In the genomic region with DNA sequence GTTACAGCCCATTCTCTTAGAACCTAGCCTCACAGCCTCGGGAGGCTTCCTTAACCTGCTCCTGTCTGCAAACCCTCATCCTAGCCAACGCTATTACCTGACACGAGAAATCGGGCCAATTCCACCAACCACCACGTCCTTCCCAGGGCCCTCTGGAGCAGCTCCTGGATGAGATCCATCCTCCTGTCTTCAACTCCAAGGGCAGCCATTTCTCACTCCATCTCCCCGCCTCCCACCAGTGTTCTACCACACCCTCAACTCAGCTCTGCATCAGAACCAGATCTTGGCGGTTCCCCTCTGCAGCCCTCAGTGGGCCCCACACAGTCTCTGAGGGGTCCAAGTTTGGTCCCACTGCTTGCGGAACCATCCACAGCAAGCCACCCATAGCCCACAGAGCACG, we compare ENCODE assay signal across 12 mouse cellular contexts. TPM values are rescaled to one million over a fixed set of nuclear protein-coding genes. Genes with fewer than 3 reads are reported as not detected.
DNase-seq lines count a peak whose midpoint lies in the region; ATAC-seq and TF ChIP-seq lines count a peak whose summit lies in the region.
"Had no signal": no experiment of that assay in that cellular context is flagged by ENCODE, and none has a peak within 500 bp of the region (broad histone marks: within the 10 kb centered on the region; RNA-seq: fewer than 3 reads in every experiment).

No protein-coding gene starts in this region.

- H3K4me1 ChIP-seq in forebrain, embryonic 13.5 days = peaks cover 19% of the 10 kb centered on the region
- H3K4me1 ChIP-seq in forebrain, embryonic 11.5 days (replicated peaks; ENCODE audit: control insufficient read depth, insufficient read depth, low read length) = no peaks in the 10 kb centered on the region
- H3K4me1 ChIP-seq in thymus, adult 2 months (replicated peaks; ENCODE audit: control insufficient read depth, insufficient read depth, low read length) = peaks cover 58% of the 10 kb centered on the region
- H3K4me1 ChIP-seq in heart, embryonic 14.5 days (ENCODE audit: control insufficient read depth in 2 of 2, insufficient read depth in 2 of 2, low read length in 2 of 2) = peaks cover 42 to 44% of the 10 kb centered on the region in 2 experiments

- H3K27me3 ChIP-seq in forebrain, embryonic 13.5 days = no peaks in the 10 kb centered on the region
- no peaks in the 10 kb centered on the region for H3K27me3 ChIP-seq in forebrain, embryonic 11.5 days (ENCODE audit: control insufficient read depth, insufficient read depth, low read length)
- H3K27me3 ChIP-seq in thymus, adult 2 months (ENCODE audit: control insufficient read depth, insufficient read depth, low read length) = no peaks in the 10 kb centered on the region
- no peaks in the 10 kb centered on the region for H3K27me3 ChIP-seq in heart, embryonic 14.5 days (ENCODE audit: control insufficient read depth, insufficient read depth, low read length)
- H3K27me3 ChIP-seq: Patski had no signal

- no peaks in the 10 kb centered on the region for H3K9me3 ChIP-seq in forebrain, embryonic 13.5 days (replicated peaks)
- no peaks in the 10 kb centered on the region for H3K9me3 ChIP-seq in forebrain, embryonic 11.5 days (ENCODE audit: control insufficient read depth, low read length)
- H3K9me3 ChIP-seq in heart, embryonic 14.5 days (ENCODE audit: control insufficient read depth, low read length) = no peaks in the 10 kb centered on the region

- no peak overlapping the region for H3K4me3 ChIP-seq in forebrain, embryonic 13.5 days
- H3K4me3 ChIP-seq in forebrain, embryonic 11.5 days (ENCODE audit: low read depth, low read length) = no peak overlapping the region
- H3K4me3 ChIP-seq in thymus, adult 2 months (ENCODE audit: control insufficient read depth, insufficient read depth, low read length) = no peak overlapping the region
- H3K4me3 ChIP-seq in heart, embryonic 14.5 days (ENCODE audit: control insufficient read depth in 1 of 2, insufficient read depth in 1 of 2, low read depth in 1 of 2, low read length in 2 of 2) = no peak overlapping the region
- H3K4me3 ChIP-seq in macrophage (ENCODE audit: inconsistent target) = no peak overlapping the region

- H3K4me2 ChIP-seq in forebrain, embryonic 13.5 days = no peak overlapping the region
- H3K4me2 ChIP-seq in forebrain, embryonic 11.5 days (ENCODE audit: low read depth, low read length, severe bottlenecking) = no peak overlapping the region
- peak overlapping the region; percentile 18; the same call in 1 of the 2 replicates for H3K4me2 ChIP-seq in heart, embryonic 14.5 days (ENCODE audit: low read length)

- no peaks in the 10 kb centered on the region for H3K79me2 ChIP-seq in macrophage (ENCODE audit: inconsistent target)

- H3K27ac ChIP-seq in forebrain, embryonic 13.5 days = 0 out of 2 replicates have a peak overlapping the region, but pooled peaks have one; percentile 5
- no peak overlapping the region for H3K27ac ChIP-seq in forebrain, embryonic 11.5 days (ENCODE audit: low read depth, low read length)
- peak overlapping the region; percentile 90 for H3K27ac ChIP-seq in thymus, adult 2 months (ENCODE audit: control insufficient read depth, insufficient read depth, low read length)
- peak overlapping the region in 1 of 2 experiments; percentile 57; a peak in 2 of 4 replicates for H3K27ac ChIP-seq in heart, embryonic 14.5 days (replicated peaks in 1 of 2; ENCODE audit: control insufficient read depth in 1 of 2, insufficient read depth in 1 of 2, low read depth in 2 of 2, low read length in 2 of 2)
- H3K27ac ChIP-seq in macrophage = 0 out of 2 replicates have a peak overlapping the region, but pooled peaks have one; percentile 51
- H3K27ac ChIP-seq: hindbrain, postnatal 0 days had no signal

- no peak overlapping the region for H3K9ac ChIP-seq in forebrain, embryonic 13.5 days
- no peak overlapping the region for H3K9ac ChIP-seq in forebrain, embryonic 11.5 days (ENCODE audit: low read length)
- 0 out of 2 replicates have a peak overlapping the region, but pooled peaks have one; percentile 27 for H3K9ac ChIP-seq in heart, embryonic 14.5 days (ENCODE audit: low read length)

- TF ChIP-seq POLR2A in thymus, adult 2 months (IDR thresholded peaks at IDR 0.05; ENCODE audit: control insufficient read depth, extremely low read depth, insufficient read depth, low read length, poor library complexity) = no peak

- 89% methylated on average over 9 of the region's 9 CpGs for WGBS in forebrain, embryonic 13.5 days
- WGBS in forebrain, embryonic 11.5 days = 92% methylated on average over 9 of the region's 9 CpGs
- 82% methylated on average over 9 of the region's 9 CpGs for WGBS in thymus, adult 2 months
- 44% methylated on average over 9 of the region's 9 CpGs for WGBS in heart, embryonic 14.5 days
- WGBS in macrophage (ENCODE audit: missing documents) = 87% methylated on average over 9 of the region's 9 CpGs

- ATAC-seq in forebrain, embryonic 13.5 days = no peak
- ATAC-seq in forebrain, embryonic 11.5 days (replicated peaks; ENCODE audit: low FRiP score) = no peak
- peak; percentile 45; the same call in 1 of the 2 replicates for ATAC-seq in heart, embryonic 14.5 days (ENCODE audit: insufficient number of reproducible peaks, insufficient read depth, low FRiP score, low read depth)
- no peak for ATAC-seq in CD4-positive, CD25-positive, alpha-beta regulatory T cell, adult 4 months
- ATAC-seq: forebrain, embryonic 14.5 days; hindbrain, postnatal 0 days; Patski had no signal

- peaks cover 30% of the 10 kb centered on the region for H3K36me3 ChIP-seq in forebrain, embryonic 13.5 days (ENCODE audit: poor library complexity, severe bottlenecking)
- no peaks in the 10 kb centered on the region for H3K36me3 ChIP-seq in forebrain, embryonic 11.5 days (ENCODE audit: control insufficient read depth, insufficient read depth, low read length)
- H3K36me3 ChIP-seq in thymus, adult 2 months (ENCODE audit: control insufficient read depth, insufficient read depth, low read length) = peaks cover 8% of the 10 kb centered on the region
- H3K36me3 ChIP-seq in heart, embryonic 14.5 days (ENCODE audit: control insufficient read depth, insufficient read depth, low read length) = peaks cover 25% of the 10 kb centered on the region; the same call in 1 of the 2 replicates
- no peaks in the 10 kb centered on the region for H3K36me3 ChIP-seq in macrophage (ENCODE audit: inconsistent target)

- TF ChIP-seq CTCF in thymus, adult 2 months (IDR thresholded peaks at IDR 0.05; ENCODE audit: borderline replicate concordance, control insufficient read depth, extremely low read depth, insufficient read depth, low read length, poor library complexity) = no peak

- no peak for DNase-seq in forebrain, embryonic 11.5 days (ENCODE audit: low spot score)
- DNase-seq in thymus, adult 2 months = peak; percentile 30
- DNase-seq in thymus, postnatal 25 days = no peak
- DNase-seq in ovary, postnatal 10 days (ENCODE audit: low spot score) = no peak
- DNase-seq: lung, postnatal 14 days had no signal

RNA-seq across cellular contexts. Expression of gene Ascc1, which starts 20.8 kb away (rescaled TPM):
- polyA plus RNA-seq in forebrain, embryonic 13.5 days (2015; fragmentation: Nextera tagmentation; extraction: Ambion mirVana) = 42.1 and 43.1 TPM in 2 replicates
- 35.8 and 38.4 TPM in 2 replicates for polyA plus RNA-seq in forebrain, embryonic 11.5 days (2014; fragmentation: Nextera tagmentation; extraction: Ambion mirVana)
- polyA plus RNA-seq in thymus, adult 2 months (2012; rRNA removed) = 24.2 and 26.2 TPM in 2 replicates
- 42.7 and 43.3 TPM in 2 replicates for polyA plus RNA-seq in heart, embryonic 14.5 days (2014; fragmentation: Nextera tagmentation; extraction: Ambion mirVana)
- total RNA-seq in macrophage (2018; cell fraction: chromatin; rRNA removed) = 10 to 100 TPM in 17 of 26 experiments, 1 to 10 TPM in 9; 2.1 to 19.5 (median 13.4) TPM
- total RNA-seq in macrophage (2018; cell fraction: cytosol; rRNA removed) = 10 to 100 TPM; 13.3 to 20.7 (median 15.9) TPM
- 10 to 100 TPM in 6 of 26 experiments, 1 to 10 TPM in 20; 3.5 to 14.3 (median 8.5) TPM for total RNA-seq in macrophage (2018; cell fraction: nucleus; rRNA removed)
- polyA plus RNA-seq in macrophage (2018) = 14.4 to 20.2 TPM (median 19.0 TPM) in 3 replicates
- 10 to 100 TPM; 57.8 to 61.3 TPM for polyA plus RNA-seq in CD4-positive, CD25-positive, alpha-beta regulatory T cell, adult 4 months (2017; shearing (Covaris generic))

RNA-seq across cellular contexts. Expression of gene Anapc16, which starts 21.1 kb away (rescaled TPM):
- 122 TPM in 2 replicates for polyA plus RNA-seq in forebrain, embryonic 13.5 days (2015; fragmentation: Nextera tagmentation; extraction: Ambion mirVana)
- polyA plus RNA-seq in forebrain, embryonic 11.5 days (2014; fragmentation: Nextera tagmentation; extraction: Ambion mirVana) = 94.6 and 99.4 TPM in 2 replicates
- 108 and 136 TPM in 2 replicates for polyA plus RNA-seq in thymus, adult 2 months (2012; rRNA removed)
- polyA plus RNA-seq in heart, embryonic 14.5 days (2014; fragmentation: Nextera tagmentation; extraction: Ambion mirVana) = 99.7 and 103 TPM in 2 replicates
- 10 to 100 TPM in 24 of 26 experiments, 1 to 10 TPM in 2; 5.2 to 61.8 (median 23.2) TPM for total RNA-seq in macrophage (2018; cell fraction: chromatin; rRNA removed)
- 10 to 100 TPM; 25.3 to 57.2 (median 43.1) TPM for total RNA-seq in macrophage (2018; cell fraction: cytosol; rRNA removed)
- total RNA-seq in macrophage (2018; cell fraction: nucleus; rRNA removed) = 10 to 100 TPM in 25 of 26 experiments, 1 to 10 TPM in 1; 8.3 to 47.4 (median 24.8) TPM
- 30.3 to 42.1 TPM (median 35.4 TPM) in 3 replicates for polyA plus RNA-seq in macrophage (2018)
- polyA plus RNA-seq in CD4-positive, CD25-positive, alpha-beta regulatory T cell, adult 4 months (2017; shearing (Covaris generic)) = 100 to 1,000 TPM in 1 of 2 experiments, 10 to 100 TPM in 1; 82.2 to 102 TPM

RNA-seq across cellular contexts. Expression of gene Ddit4, which starts 30.2 kb away (rescaled TPM):
- polyA plus RNA-seq in forebrain, embryonic 13.5 days (2015; fragmentation: Nextera tagmentation; extraction: Ambion mirVana) = 69.3 and 71.3 TPM in 2 replicates
- polyA plus RNA-seq in forebrain, embryonic 11.5 days (2014; fragmentation: Nextera tagmentation; extraction: Ambion mirVana) = 7.4 and 9.5 TPM in 2 replicates
- 157 and 190 TPM in 2 replicates for polyA plus RNA-seq in thymus, adult 2 months (2012; rRNA removed)
- 0.70 and 2.4 TPM in 2 replicates for polyA plus RNA-seq in heart, embryonic 14.5 days (2014; fragmentation: Nextera tagmentation; extraction: Ambion mirVana)
- 1 to 10 TPM in 18 of 26 experiments, under 1 TPM in 5, not detected in 3; 0.55 to 7.6 (median 2.5) TPM for total RNA-seq in macrophage (2018; cell fraction: chromatin; rRNA removed)
- total RNA-seq in macrophage (2018; cell fraction: cytosol; rRNA removed) = 1 to 10 TPM in 22 of 26 experiments, under 1 TPM in 4; 0.42 to 9.0 (median 3.0) TPM
- 10 to 100 TPM in 1 of 26 experiments, 1 to 10 TPM in 23, under 1 TPM in 2; 0.77 to 10.4 (median 3.8) TPM for total RNA-seq in macrophage (2018; cell fraction: nucleus; rRNA removed)
- 2.2 to 4.5 TPM (median 4.1 TPM) in 3 replicates for polyA plus RNA-seq in macrophage (2018)
- 10 to 100 TPM; 16.6 to 32.8 TPM for polyA plus RNA-seq in CD4-positive, CD25-positive, alpha-beta regulatory T cell, adult 4 months (2017; shearing (Covaris generic))
